Mouse (Mus musculus) liver, postnatal 0 days (tissue): Measurements from ENCODE around the gene Utp20. TPM values are rescaled to one million over a fixed set of nuclear protein-coding genes. Genes with fewer than 3 reads are reported as not detected.

Experiments used
- ATAC-seq: fragments of 200-750 bp; cut with Nextera tagmentation; 2 replicates; pipeline ENCODE4 v1.8.0; 2017; ENCODE audit warnings: mild to moderate bottlenecking, moderate library complexity
- DNase-seq: peaks from one replicate; pipeline ENCODE4 v3.0.0-alpha.2; 2016
- H3K27ac ChIP-seq: fragments of 300-500 bp; sonication (generic); 2 replicates; pipeline ENCODE4 v1.5.1; 2014; ENCODE audit warnings: antibody characterized with exemption, moderate library complexity, mild to moderate bottlenecking, low read depth
- H3K27me3 ChIP-seq: fragments of 300-500 bp; sonication (generic); 2 replicates; pipeline ENCODE4 v1.6.1; 2014; ENCODE audit warnings: low read length, control low read depth, mixed read lengths; ENCODE audit not compliant: insufficient read depth
- H3K36me3 ChIP-seq: fragments of 300-500 bp; sonication (generic); replicated peaks from 2 replicates; pipeline ENCODE4 v1.6.1; 2014; ENCODE audit warnings: mild to moderate bottlenecking, control low read depth, low read length, moderate library complexity, mixed read lengths; ENCODE audit not compliant: insufficient read depth
- H3K4me1 ChIP-seq: fragments of 300-500 bp; sonication (generic); 2 replicates; pipeline ENCODE4 v1.6.1; 2014; ENCODE audit warnings: antibody characterized with exemption, mild to moderate bottlenecking, control low read depth; ENCODE audit not compliant: insufficient read depth
- H3K4me2 ChIP-seq: fragments of 300-500 bp; sonication (generic); 2 replicates; pipeline ENCODE4 v1.6.1; 2014; ENCODE audit warnings: low read depth, mild to moderate bottlenecking, low read length, moderate library complexity, mixed read lengths
- H3K4me3 ChIP-seq: fragments of 300-500 bp; sonication (generic); 2 replicates; pipeline ENCODE4 v1.5.1; 2014; ENCODE audit warnings: low read depth, low read length
- H3K9ac ChIP-seq: fragments of 300-500 bp; sonication (generic); replicated peaks from 2 replicates; pipeline ENCODE4 v1.6.1; 2014; ENCODE audit warnings: mild to moderate bottlenecking, moderate library complexity
- H3K9me3 ChIP-seq: fragments of 300-500 bp; sonication (generic); 2 replicates; pipeline ENCODE4 v1.6.1; 2016; ENCODE audit warnings: mild to moderate bottlenecking, control low read depth, low read length, mixed read lengths
- CTCF ChIP-seq: sonication (generic); IDR thresholded peaks from 2 replicates; pipeline ENCODE4 v1.5.1; 2016; ENCODE audit warnings: antibody characterized with exemption, low read depth
- EP300 ChIP-seq: IDR thresholded peaks from 2 replicates; pipeline ENCODE4 v1.6.1; 2016; ENCODE audit warnings: antibody characterized with exemption, low read depth, mild to moderate bottlenecking
- WGBS: fragments of 180-500 bp; shearing (Covaris S2); extraction: QIAGEN DNeasy Blood & Tissue Kit; methylation state at CpG from one replicate; pipeline ENCODE4 v1.1.7; 2014; ENCODE audit not compliant: insufficient replicate concordance; 5-methylcytosine and 5-hydroxymethylcytosine counted together
- polyA plus RNA-seq: library from polyadenylated mRNA; unstranded; fragments of >200 nt; fragmentation: Nextera tagmentation; extraction: Ambion mirVana; gene quantifications from 2 replicates; pipeline ENCODE4 v1.2.1, GENCODE M21; 2015

Utp20 gene
- polyA plus RNA-seq, 1 experiment from 2014 or later = 3.6 TPM

- Histone ChIP-seq H3K4me3 (no peak overlapping the region), H3K27me3 (no peaks in the 10 kb centered on the region), H3K4me1 (no peaks in the 10 kb centered on the region), H3K4me2 (no peak overlapping the region), H3K27ac (no peak overlapping the region), H3K9me3 (no peaks in the 10 kb centered on the region), H3K9ac (no peak overlapping the region), H3K36me3 (peaks cover 60% of the 10 kb centered on the region)
- ATAC-seq (no peak), DNase-seq (no peak)
- 80% methylated on average over 2 of the region's 2 CpGs for WGBS
- TF ChIP-seq CTCF = no peak
These were observed 11.3 kb downstream of the Utp20 start for GRCm38 (mm10) chr10:88815256-88815655.

- Histone ChIP-seq H3K4me3 (no peak overlapping the region), H3K4me2 (no peak overlapping the region), H3K27me3 (no peaks in the 10 kb centered on the region), H3K9ac (no peak overlapping the region), H3K36me3 (peaks cover 48% of the 10 kb centered on the region), H3K9me3 (no peaks in the 10 kb centered on the region), H3K4me1 (no peaks in the 10 kb centered on the region), H3K27ac (no peak overlapping the region)
- DNase-seq = no peak
- ATAC-seq = no peak
- WGBS = 89% methylated on average over 5 of the region's 5 CpGs
- TF ChIP-seq CTCF = no peak
- no peak for TF ChIP-seq EP300
These were observed 14.9 kb downstream of the Utp20 start for GRCm38 (mm10) chr10:88811704-88812103.

GRCm38 (mm10) chr10:88802236-88802635 is 24.4 kb downstream of the Utp20 start:
- H3K36me3 ChIP-seq = peaks cover 36% of the 10 kb centered on the region
- no peak for ATAC-seq
- WGBS = 67% methylated on average over 3 of the region's 3 CpGs
- H3K9ac ChIP-seq = no peak overlapping the region
- H3K27ac ChIP-seq = no peak overlapping the region
- no peaks in the 10 kb centered on the region for H3K9me3 ChIP-seq
- TF ChIP-seq CTCF = no peak
- TF ChIP-seq EP300 = no peak
- H3K4me1 ChIP-seq = no peaks in the 10 kb centered on the region
- H3K4me3 ChIP-seq = no peak overlapping the region
- no peaks in the 10 kb centered on the region for H3K27me3 ChIP-seq
- no peak for DNase-seq
- H3K4me2 ChIP-seq = no peak overlapping the region

GRCm38 (mm10) chr10:88799381-88799780 is 27.2 kb downstream of the Utp20 start:
- no peak overlapping the region for H3K9ac ChIP-seq
- H3K4me2 ChIP-seq = no peak overlapping the region
- no peaks in the 10 kb centered on the region for H3K27me3 ChIP-seq
- H3K9me3 ChIP-seq = no peaks in the 10 kb centered on the region
- 81% methylated on average over 7 of the region's 7 CpGs for WGBS
- no peaks in the 10 kb centered on the region for H3K4me1 ChIP-seq
- no peak overlapping the region for H3K4me3 ChIP-seq
- H3K36me3 ChIP-seq = peaks cover 38% of the 10 kb centered on the region
- TF ChIP-seq EP300 = no peak
- H3K27ac ChIP-seq = no peak overlapping the region
- DNase-seq = no peak
- ATAC-seq = no peak

GRCm38 (mm10) chr10:88797452-88797851 is 29.2 kb downstream of the Utp20 start:
- Histone ChIP-seq H3K9me3 (no peaks in the 10 kb centered on the region), H3K9ac (no peak overlapping the region), H3K4me1 (no peaks in the 10 kb centered on the region), H3K36me3 (peaks cover 43% of the 10 kb centered on the region), H3K27me3 (no peaks in the 10 kb centered on the region), H3K27ac (no peak overlapping the region), H3K4me2 (no peak overlapping the region), H3K4me3 (no peak overlapping the region)
- DNase-seq = no peak
- TF ChIP-seq CTCF = no peak
- TF ChIP-seq EP300 = no peak
- ATAC-seq = no peak

GRCm38 (mm10) chr10:88796939-88797338 is 29.7 kb downstream of the Utp20 start:
- WGBS = 83% methylated on average over 4 of the region's 4 CpGs
- Histone ChIP-seq H3K9me3 (no peaks in the 10 kb centered on the region), H3K36me3 (peaks cover 47% of the 10 kb centered on the region), H3K27me3 (no peaks in the 10 kb centered on the region), H3K4me3 (no peak overlapping the region), H3K4me2 (no peak overlapping the region), H3K27ac (no peak overlapping the region), H3K4me1 (no peaks in the 10 kb centered on the region), H3K9ac (no peak overlapping the region)
- no peak for TF ChIP-seq EP300
- TF ChIP-seq CTCF = no peak
- no peak for ATAC-seq
- DNase-seq = no peak

- Histone ChIP-seq H3K9me3 (no peaks in the 10 kb centered on the region), H3K4me1 (no peaks in the 10 kb centered on the region), H3K4me3 (no peak overlapping the region), H3K36me3 (peaks cover 49% of the 10 kb centered on the region), H3K4me2 (no peak overlapping the region), H3K27me3 (no peaks in the 10 kb centered on the region), H3K27ac (no peak overlapping the region), H3K9ac (no peak overlapping the region)
- TF ChIP-seq CTCF = no peak
- WGBS = 56% methylated on average over 7 of the region's 7 CpGs
- no peak for ATAC-seq
- DNase-seq = no peak
These were observed 31.4 kb downstream of the Utp20 start for GRCm38 (mm10) chr10:88795226-88795625.
